26 mouse cellular contexts compared by ENCODE assay signal in the genomic region with DNA sequence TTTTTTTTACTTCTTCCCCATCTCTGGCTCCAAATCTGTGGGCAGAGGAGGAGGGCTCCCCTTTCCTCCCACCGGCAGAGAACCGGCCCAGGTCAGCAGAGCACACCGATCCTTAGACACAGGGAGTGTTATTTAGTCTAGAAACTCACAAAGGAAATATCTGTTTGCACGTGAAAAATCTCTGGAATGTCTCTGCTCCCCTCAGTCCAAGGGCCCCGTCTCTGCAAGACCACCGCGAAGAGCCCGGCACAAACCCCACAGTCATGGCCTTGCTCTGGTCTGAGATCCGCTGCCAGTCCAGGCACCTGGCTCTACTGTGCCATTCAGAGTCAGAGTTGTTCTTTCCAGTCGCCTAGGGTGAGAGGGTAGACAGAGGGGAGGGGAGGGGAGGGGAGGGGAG.
DNase-seq lines count a peak whose midpoint lies in the region; ATAC-seq lines count a peak whose summit lies in the region.
"Had no signal": no experiment of that assay in that cellular context is flagged by ENCODE, and none has a peak within 500 bp of the region (broad histone marks: within the 10 kb centered on the region; RNA-seq: fewer than 3 reads in every experiment).

No protein-coding gene starts in this region.

- 0 out of 2 replicates have a peak, but pooled peaks cover 9% of the 10 kb centered on the region for H3K4me1 ChIP-seq in intestine, embryonic 14.5 days (replicated peaks; ENCODE audit: control insufficient read depth, insufficient read depth, low read length)
- peaks cover 9% of the 10 kb centered on the region for H3K4me1 ChIP-seq in intestine, embryonic 15.5 days (replicated peaks)
- H3K4me1 ChIP-seq in embryonic facial prominence, embryonic 12.5 days = peaks cover 16% of the 10 kb centered on the region; the same call in 1 of the 2 replicates
- H3K4me1 ChIP-seq in limb, embryonic 15.5 days = peaks cover 26% of the 10 kb centered on the region

- H3K4me3 ChIP-seq in intestine, embryonic 14.5 days (ENCODE audit: low read depth, low read length) = no peak overlapping the region
- H3K4me3 ChIP-seq in intestine, embryonic 15.5 days (replicated peaks) = no peak overlapping the region
- H3K4me3 ChIP-seq in embryonic facial prominence, embryonic 12.5 days = no peak overlapping the region
- H3K4me3 ChIP-seq in limb, embryonic 15.5 days = no peak overlapping the region
- H3K4me3 ChIP-seq: hindbrain, embryonic 13.5 days; lung, embryonic 15.5 days; midbrain, embryonic 12.5 days; stomach, embryonic 15.5 days had no signal

- H3K4me2 ChIP-seq in intestine, embryonic 14.5 days (ENCODE audit: low read length) = no peak overlapping the region
- no peak overlapping the region for H3K4me2 ChIP-seq in intestine, embryonic 15.5 days (replicated peaks)
- no peak overlapping the region for H3K4me2 ChIP-seq in embryonic facial prominence, embryonic 12.5 days (replicated peaks)
- no peak overlapping the region for H3K4me2 ChIP-seq in limb, embryonic 15.5 days
- H3K4me2 ChIP-seq: hindbrain, embryonic 13.5 days; liver, embryonic 11.5 days; lung, embryonic 15.5 days; midbrain, embryonic 12.5 days; stomach, embryonic 15.5 days had no signal

- ATAC-seq in intestine, embryonic 14.5 days (replicated peaks; ENCODE audit: low FRiP score, low TSS enrichment, low read depth) = no peak
- no peak for ATAC-seq in intestine, embryonic 15.5 days
- no peak for ATAC-seq in embryonic facial prominence, embryonic 12.5 days (ENCODE audit: insufficient number of reproducible peaks, insufficient read depth, low FRiP score, low TSS enrichment)
- ATAC-seq in limb, embryonic 15.5 days (ENCODE audit: insufficient number of reproducible peaks, low FRiP score, low TSS enrichment, low read depth) = no peak
- ATAC-seq: activated CD4-positive, CD25-positive, alpha-beta regulatory T cell, adult 4 months; forebrain, embryonic 14.5 days had no signal

- DNase-seq in embryo, embryonic 11 days = peak; percentile 43
- DNase-seq in embryo, embryonic 9.5 days (ENCODE audit: extremely low spot score) = no peak
- DNase-seq in intestine, embryonic 14.5 days (ENCODE audit: low spot score) = peak; percentile 62
- no peak for DNase-seq in retina, embryonic 14.5 days (ENCODE audit: low spot score)
- DNase-seq: adrenal gland, adult 2 months; adrenal gland, postnatal 36 days; cerebellum, adult 8-10 months; cerebellum, postnatal 25 days; heart, postnatal 14 days; kidney, adult 2 months; layer of hippocampus, postnatal 36 days; left cerebral cortex, postnatal 4 days; retina, postnatal 1 day; right cerebral cortex, postnatal 14 days; thymus, postnatal 14 days had no signal

- H3K9ac ChIP-seq in intestine, embryonic 14.5 days (ENCODE audit: low read length) = no peak overlapping the region
- H3K9ac ChIP-seq in intestine, embryonic 15.5 days = no peak overlapping the region
- H3K9ac ChIP-seq in embryonic facial prominence, embryonic 12.5 days = no peak overlapping the region
- H3K9ac ChIP-seq in limb, embryonic 15.5 days = no peak overlapping the region
- H3K9ac ChIP-seq: hindbrain, embryonic 13.5 days; lung, embryonic 15.5 days; midbrain, embryonic 12.5 days; stomach, embryonic 15.5 days had no signal

- H3K36me3 ChIP-seq in intestine, embryonic 14.5 days (ENCODE audit: control insufficient read depth, insufficient read depth, low read length) = no peaks in the 10 kb centered on the region
- no peaks in the 10 kb centered on the region for H3K36me3 ChIP-seq in intestine, embryonic 15.5 days
- H3K36me3 ChIP-seq in embryonic facial prominence, embryonic 12.5 days = no peaks in the 10 kb centered on the region
- H3K36me3 ChIP-seq in limb, embryonic 15.5 days = no peaks in the 10 kb centered on the region
- H3K36me3 ChIP-seq: hindbrain, embryonic 13.5 days; lung, embryonic 15.5 days; midbrain, embryonic 12.5 days; stomach, embryonic 15.5 days had no signal

- H3K27me3 ChIP-seq in intestine, embryonic 14.5 days (replicated peaks; ENCODE audit: control insufficient read depth, insufficient read depth, low read length) = no peaks in the 10 kb centered on the region
- H3K27me3 ChIP-seq in intestine, embryonic 15.5 days (replicated peaks) = no peaks in the 10 kb centered on the region
- H3K27me3 ChIP-seq in embryonic facial prominence, embryonic 12.5 days = no peaks in the 10 kb centered on the region
- H3K27me3 ChIP-seq in limb, embryonic 15.5 days = no peaks in the 10 kb centered on the region
- H3K27me3 ChIP-seq: hindbrain, embryonic 13.5 days; lung, embryonic 15.5 days; midbrain, embryonic 12.5 days; stomach, embryonic 15.5 days had no signal

- no peaks in the 10 kb centered on the region for H3K9me3 ChIP-seq in intestine, embryonic 14.5 days (ENCODE audit: control insufficient read depth, low read length)
- no peaks in the 10 kb centered on the region for H3K9me3 ChIP-seq in intestine, embryonic 15.5 days
- H3K9me3 ChIP-seq in embryonic facial prominence, embryonic 12.5 days = no peaks in the 10 kb centered on the region
- H3K9me3 ChIP-seq in limb, embryonic 15.5 days = no peaks in the 10 kb centered on the region
- H3K9me3 ChIP-seq: hindbrain, embryonic 13.5 days; lung, embryonic 15.5 days; midbrain, embryonic 12.5 days; stomach, embryonic 15.5 days had no signal

- H3K27ac ChIP-seq in intestine, embryonic 14.5 days (ENCODE audit: low read depth) = no peak overlapping the region; the same call in 1 of the 2 replicates
- H3K27ac ChIP-seq in intestine, embryonic 15.5 days = no peak overlapping the region
- peak overlapping the region; percentile 51; the same call in 1 of the 2 replicates for H3K27ac ChIP-seq in embryonic facial prominence, embryonic 12.5 days
- peak overlapping the region; percentile 27; the same call in 1 of the 2 replicates for H3K27ac ChIP-seq in limb, embryonic 15.5 days
- H3K27ac ChIP-seq: hindbrain, embryonic 13.5 days; kidney, postnatal 0 days; lung, embryonic 15.5 days; midbrain, embryonic 12.5 days; stomach, embryonic 15.5 days had no signal

- 20% methylated on average over 10 of the region's 10 CpGs for WGBS in intestine, embryonic 14.5 days
- WGBS in intestine, embryonic 15.5 days = 32% methylated on average over 9 of the region's 10 CpGs
- 20% methylated on average over 9 of the region's 10 CpGs for WGBS in embryonic facial prominence, embryonic 12.5 days
- 26% methylated on average over 10 of the region's 10 CpGs for WGBS in limb, embryonic 15.5 days

Comparison
In these comparisons a context has a peak if more than half of its experiments do, and no peak if none do; other contexts are left out.
1. DNase-seq: peak in embryo, embryonic 11 days (single experiment) and intestine, embryonic 14.5 days (single experiment); none in embryo, embryonic 9.5 days (single experiment) and retina, embryonic 14.5 days (single experiment).
2. H3K27ac ChIP-seq: peak in embryonic facial prominence, embryonic 12.5 days (single experiment) and limb, embryonic 15.5 days (single experiment); none in intestine, embryonic 14.5 days (single experiment) and intestine, embryonic 15.5 days (single experiment).